Mouse (Mus musculus): Measurements from ENCODE around the gene Ndufb5. TPM values are rescaled to one million over a fixed set of nuclear protein-coding genes. Genes with fewer than 3 reads are reported as not detected.

Ndufb5 gene
- polyA plus RNA-seq (2015; fragmentation: Nextera tagmentation; extraction: Ambion mirVana), result 388 and 406 TPM in 2 replicates

GRCm38 (mm10) chr3:32736244-32737171, at the start of gene Ndufb5:
Gene Ndufb5 (plus strand): TSS chr3:32736990.
- WGBS, result under 1% methylated on average over 62 of the region's 62 CpGs
- Histone ChIP-seq H3K4me3 (ENCODE audit: low read depth, low read length) (peak within 1 kb of the TSS; percentile 97), H3K27ac (ENCODE audit: low read depth, low read length) (peak within 1 kb of the TSS; percentile 86), H3K36me3 (ENCODE audit: control insufficient read depth, insufficient read depth) (peaks cover 20% of the 10 kb centered on the region), H3K9me3 (ENCODE audit: control insufficient read depth) (no peaks in the 10 kb centered on the region), H3K4me1 (replicated peaks; ENCODE audit: control insufficient read depth, insufficient read depth, low read length) (peaks cover 10% of the 10 kb centered on the region; the same call in 1 of the 2 replicates), H3K9ac (ENCODE audit: low read depth, low read length) (peak within 1 kb of the TSS; percentile 87), H3K4me2 (replicated peaks; ENCODE audit: low read depth) (peak within 1 kb of the TSS; percentile 91), H3K27me3 (replicated peaks; ENCODE audit: control insufficient read depth, insufficient read depth, low read length) (no peaks in the 10 kb centered on the region)
- TF ChIP-seq CTCF (IDR thresholded peaks at IDR 0.05; ENCODE audit: low read depth), result 0 out of 2 replicates have a peak, but pooled peaks have one; percentile 9
- peak; percentile 96 for ATAC-seq

GRCm38 (mm10) chr3:32687156-32687555, 49.6 kb upstream of the Ndufb5 start:
- H3K4me3 ChIP-seq (ENCODE audit: low read depth, low read length), result no peak overlapping the region
- WGBS, result 60% methylated on average over 4 of the region's 4 CpGs
- H3K4me1 ChIP-seq (replicated peaks; ENCODE audit: control insufficient read depth, insufficient read depth, low read length), result no peaks in the 10 kb centered on the region
- H3K4me2 ChIP-seq (replicated peaks; ENCODE audit: low read depth), result no peak overlapping the region
- H3K27ac ChIP-seq (ENCODE audit: low read depth, low read length), result no peak overlapping the region
- no peak for ATAC-seq
- H3K9ac ChIP-seq (ENCODE audit: low read depth, low read length), result no peak overlapping the region
- H3K27me3 ChIP-seq (replicated peaks; ENCODE audit: control insufficient read depth, insufficient read depth, low read length), result no peaks in the 10 kb centered on the region
- no peaks in the 10 kb centered on the region for H3K36me3 ChIP-seq (ENCODE audit: control insufficient read depth, insufficient read depth)
- TF ChIP-seq CTCF (IDR thresholded peaks at IDR 0.05; ENCODE audit: low read depth), result peak; percentile 40
- H3K9me3 ChIP-seq (ENCODE audit: control insufficient read depth), result no peaks in the 10 kb centered on the region

GRCm38 (mm10) chr3:32689567-32689999, 47.2 kb upstream of the Ndufb5 start:
- Histone ChIP-seq H3K27ac (ENCODE audit: low read depth, low read length) (peak overlapping the region; percentile 35; the same call in 1 of the 2 replicates), H3K4me3 (ENCODE audit: low read depth, low read length) (no peak overlapping the region), H3K36me3 (ENCODE audit: control insufficient read depth, insufficient read depth) (no peaks in the 10 kb centered on the region), H3K27me3 (replicated peaks; ENCODE audit: control insufficient read depth, insufficient read depth, low read length) (no peaks in the 10 kb centered on the region), H3K9me3 (ENCODE audit: control insufficient read depth) (no peaks in the 10 kb centered on the region), H3K4me1 (replicated peaks; ENCODE audit: control insufficient read depth, insufficient read depth, low read length) (no peaks in the 10 kb centered on the region), H3K9ac (ENCODE audit: low read depth, low read length) (no peak overlapping the region), H3K4me2 (replicated peaks; ENCODE audit: low read depth) (no peak overlapping the region)
- peak; percentile 92 for ATAC-seq
- WGBS, result 32% methylated on average over 9 of the region's 9 CpGs
- no peak for TF ChIP-seq CTCF (IDR thresholded peaks at IDR 0.05; ENCODE audit: low read depth)

GRCm38 (mm10) chr3:32690008-32690407, 46.8 kb upstream of the Ndufb5 start:
- peak; percentile 17 for ATAC-seq
- no peak overlapping the region for H3K9ac ChIP-seq (ENCODE audit: low read depth, low read length)
- H3K4me2 ChIP-seq (replicated peaks; ENCODE audit: low read depth), result no peak overlapping the region

GRCm38 (mm10) chr3:32690901-32691300, 45.9 kb upstream of the Ndufb5 start:
- Histone ChIP-seq H3K27ac (ENCODE audit: low read depth, low read length) (no peak overlapping the region), H3K4me1 (replicated peaks; ENCODE audit: control insufficient read depth, insufficient read depth, low read length) (no peaks in the 10 kb centered on the region), H3K4me2 (replicated peaks; ENCODE audit: low read depth) (no peak overlapping the region), H3K36me3 (ENCODE audit: control insufficient read depth, insufficient read depth) (no peaks in the 10 kb centered on the region), H3K9ac (ENCODE audit: low read depth, low read length) (no peak overlapping the region), H3K9me3 (ENCODE audit: control insufficient read depth) (no peaks in the 10 kb centered on the region), H3K4me3 (ENCODE audit: low read depth, low read length) (no peak overlapping the region), H3K27me3 (replicated peaks; ENCODE audit: control insufficient read depth, insufficient read depth, low read length) (no peaks in the 10 kb centered on the region)
- TF ChIP-seq CTCF (IDR thresholded peaks at IDR 0.05; ENCODE audit: low read depth), result no peak
- WGBS, result 53% methylated on average over 1 of the region's 1 CpGs
- ATAC-seq, result no peak

More at GRCm38 (mm10) chr3:32690008-32690407, 46.8 kb upstream of the Ndufb5 start:
- H3K36me3 ChIP-seq (ENCODE audit: control insufficient read depth, insufficient read depth), result no peaks in the 10 kb centered on the region
- TF ChIP-seq CTCF (IDR thresholded peaks at IDR 0.05; ENCODE audit: low read depth), result no peak
- H3K9me3 ChIP-seq (ENCODE audit: control insufficient read depth), result no peaks in the 10 kb centered on the region
- H3K27me3 ChIP-seq (replicated peaks; ENCODE audit: control insufficient read depth, insufficient read depth, low read length), result no peaks in the 10 kb centered on the region
- WGBS, result 45% methylated on average over 3 of the region's 3 CpGs
- H3K4me1 ChIP-seq (replicated peaks; ENCODE audit: control insufficient read depth, insufficient read depth, low read length), result no peaks in the 10 kb centered on the region
- 0 out of 2 replicates have a peak overlapping the region, but pooled peaks have one; percentile 35 for H3K27ac ChIP-seq (ENCODE audit: low read depth, low read length)
- no peak overlapping the region for H3K4me3 ChIP-seq (ENCODE audit: low read depth, low read length)

GRCm38 (mm10) chr3:32691841-32692240, 44.9 kb upstream of the Ndufb5 start:
- H3K4me3 ChIP-seq (ENCODE audit: low read depth, low read length), result no peak overlapping the region
- H3K27ac ChIP-seq (ENCODE audit: low read depth, low read length), result no peak overlapping the region
- H3K4me1 ChIP-seq (replicated peaks; ENCODE audit: control insufficient read depth, insufficient read depth, low read length), result no peaks in the 10 kb centered on the region
- H3K27me3 ChIP-seq (replicated peaks; ENCODE audit: control insufficient read depth, insufficient read depth, low read length), result no peaks in the 10 kb centered on the region
- H3K36me3 ChIP-seq (ENCODE audit: control insufficient read depth, insufficient read depth), result no peaks in the 10 kb centered on the region
- TF ChIP-seq CTCF (IDR thresholded peaks at IDR 0.05; ENCODE audit: low read depth), result no peak
- no peak for ATAC-seq
- WGBS, result 64% methylated on average over 5 of the region's 5 CpGs
- H3K9ac ChIP-seq (ENCODE audit: low read depth, low read length), result no peak overlapping the region
- H3K4me2 ChIP-seq (replicated peaks; ENCODE audit: low read depth), result no peak overlapping the region
- no peaks in the 10 kb centered on the region for H3K9me3 ChIP-seq (ENCODE audit: control insufficient read depth)

All from intestine, postnatal 0 days (tissue).